Mouse (Mus musculus): ENCODE results near the gene Wdr70. TPM values are rescaled to one million over a fixed set of nuclear protein-coding genes. Genes with fewer than 3 reads are reported as not detected.

The Wdr70 gene
- total and polyA plus RNA-seq, 3 experiments = 21.9 to 37.1 (median 23.6) TPM

- Histone ChIP-seq H3K27me3 (replicated peaks) (no peaks in the 10 kb centered on the region), H3K27ac (ENCODE audit: insufficient read depth, low read depth) (no peak overlapping the region), H3K36me3 (replicated peaks in 1 of 2; ENCODE audit: control insufficient read depth in 1 of 2, insufficient read depth in 1 of 2, low read length in 1 of 2) (no peaks in the 10 kb centered on the region), H3K9ac (ENCODE audit: insufficient read depth, low read depth) (no peak overlapping the region), H3K9me3 (replicated peaks; ENCODE audit: low read length) (no peaks in the 10 kb centered on the region), H3K4me2 (ENCODE audit: insufficient read depth, low read depth, poor library complexity, severe bottlenecking) (no peak overlapping the region), H3K4me3 (replicated peaks in 1 of 3; ENCODE audit: low read depth in 2 of 3, low read length in 2 of 3, poor library complexity in 1 of 3) (no peak overlapping the region), H3K79me2 (replicated peaks; ENCODE audit: control insufficient read depth, extremely low read depth, insufficient read depth, poor library complexity, severe bottlenecking) (no peaks in the 10 kb centered on the region), H3K4me1 (ENCODE audit: control insufficient read depth in 1 of 2, insufficient read depth in 2 of 2) (peaks cover 23 to 25% of the 10 kb centered on the region in 2 experiments; a peak in 3 of 4 replicates)
- TF ChIP-seq USF1 (IDR thresholded peaks at IDR 0.05; ENCODE audit: low read depth, low read length) (no peak), IRF4 (IDR thresholded peaks at IDR 0.05; ENCODE audit: low read depth, low read length) (no peak), PAX5 (IDR thresholded peaks at IDR 0.05; ENCODE audit: low read length) (no peak), MYC (IDR thresholded peaks at IDR 0.05; ENCODE audit: low read depth, low read length) (no peak), EP300 (IDR thresholded peaks at IDR 0.05; ENCODE audit: low read length) (no peak), BHLHE40 (IDR thresholded peaks at IDR 0.05; ENCODE audit: low read depth, low read length) (no peak), NELFE (IDR thresholded peaks at IDR 0.05; ENCODE audit: low read depth, low read length) (no peak), SMC3 (IDR thresholded peaks at IDR 0.05; ENCODE audit: low read depth, low read length) (no peak)
- dilution Hi-C loops (cut with MboI; ENCODE audit: extremely low pct_ligation_motif_present, extremely low pct_unique_long_range_greater_than_20kb, low sequenced_read_pairs) (no loop called here), in situ Hi-C loops (cut with MboI; ENCODE audit: low pct_ligation_motif_present, low pct_unique_long_range_greater_than_20kb, low sequenced_read_pairs) (no loop called here)
- no peak for DNase-seq (ENCODE audit: extremely low read depth)
These were observed 236.1 kb downstream of the Wdr70 start for GRCm38 (mm10) chr15:7862890-7863289.

- no peak overlapping the region for H3K4me2 ChIP-seq (ENCODE audit: insufficient read depth, low read depth, poor library complexity, severe bottlenecking)
- no peak for DNase-seq (ENCODE audit: extremely low read depth)
- H3K4me3 ChIP-seq (replicated peaks in 1 of 3; ENCODE audit: low read depth in 2 of 3, low read length in 2 of 3, poor library complexity in 1 of 3) = no peak overlapping the region
- dilution Hi-C loops (cut with MboI; ENCODE audit: extremely low pct_ligation_motif_present, extremely low pct_unique_long_range_greater_than_20kb, low sequenced_read_pairs) = no loop called here
- H3K4me1 ChIP-seq (ENCODE audit: control insufficient read depth in 1 of 2, insufficient read depth in 2 of 2) = peaks cover 23 to 32% of the 10 kb centered on the region in 2 experiments
- H3K9ac ChIP-seq (ENCODE audit: insufficient read depth, low read depth) = no peak overlapping the region
- H3K9me3 ChIP-seq (replicated peaks; ENCODE audit: low read length) = no peaks in the 10 kb centered on the region
- TF ChIP-seq HCFC1 (IDR thresholded peaks at IDR 0.05; ENCODE audit: low read depth, low read length) (no peak), POLR2AphosphoS2 (IDR thresholded peaks at IDR 0.05; ENCODE audit: low read depth, low read length) (no peak), JUND (conservative IDR thresholded peaks at IDR 0.05; ENCODE audit: low read depth, low read length) (no peak), E2F4 (IDR thresholded peaks at IDR 0.05; ENCODE audit: insufficient replicate concordance, low read depth, low read length) (no peak), UBTF (IDR thresholded peaks at IDR 0.05; ENCODE audit: low read depth, low read length) (no peak), SMC3 (IDR thresholded peaks at IDR 0.05; ENCODE audit: low read depth, low read length) (no peak), RCOR1 (conservative IDR thresholded peaks at IDR 0.05; ENCODE audit: low read depth, low read length) (no peak)
- H3K27ac ChIP-seq (ENCODE audit: insufficient read depth, low read depth) = no peak overlapping the region
- H3K79me2 ChIP-seq (replicated peaks; ENCODE audit: control insufficient read depth, extremely low read depth, insufficient read depth, poor library complexity, severe bottlenecking) = no peaks in the 10 kb centered on the region
- no peaks in the 10 kb centered on the region for H3K27me3 ChIP-seq (replicated peaks)
- in situ Hi-C loops (cut with MboI; ENCODE audit: low pct_ligation_motif_present, low pct_unique_long_range_greater_than_20kb, low sequenced_read_pairs) = no loop called here
- H3K36me3 ChIP-seq (replicated peaks in 1 of 2; ENCODE audit: control insufficient read depth in 1 of 2, insufficient read depth in 1 of 2, low read length in 1 of 2) = no peaks in the 10 kb centered on the region
These were observed 240.2 kb downstream of the Wdr70 start for GRCm38 (mm10) chr15:7858841-7859240.

DNA sequence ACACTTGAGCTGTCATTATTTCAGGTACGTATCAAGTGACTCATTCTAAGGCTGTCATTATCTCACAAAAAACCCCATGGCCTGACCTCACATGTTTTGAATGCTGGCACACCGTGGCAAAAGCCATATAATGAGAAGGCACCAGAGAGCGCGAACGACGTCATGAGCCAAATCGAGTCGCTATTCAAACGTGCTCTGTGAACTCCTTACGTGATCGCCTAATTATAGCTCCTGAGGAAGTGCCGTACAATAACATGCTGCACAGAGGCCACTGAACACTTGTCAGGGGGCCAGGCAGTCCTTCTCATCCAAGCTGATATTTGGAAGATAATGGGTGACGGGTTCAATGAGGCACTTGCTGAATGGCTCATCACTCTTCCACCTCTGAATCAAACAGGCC lies 241.6 kb downstream of the Wdr70 start:
- in situ Hi-C loops (cut with MboI; ENCODE audit: low pct_ligation_motif_present, low pct_unique_long_range_greater_than_20kb, low sequenced_read_pairs) = no loop called here
- Histone ChIP-seq H3K9me3 (replicated peaks; ENCODE audit: low read length) (no peaks in the 10 kb centered on the region), H3K36me3 (replicated peaks in 1 of 2; ENCODE audit: control insufficient read depth in 1 of 2, insufficient read depth in 1 of 2, low read length in 1 of 2) (no peaks in the 10 kb centered on the region), H3K27me3 (replicated peaks) (no peaks in the 10 kb centered on the region), H3K27ac (ENCODE audit: insufficient read depth, low read depth) (no peak overlapping the region), H3K4me3 (replicated peaks in 1 of 3; ENCODE audit: low read depth in 2 of 3, low read length in 2 of 3, poor library complexity in 1 of 3) (no peak overlapping the region), H3K4me1 (ENCODE audit: control insufficient read depth in 1 of 2, insufficient read depth in 2 of 2) (peaks cover 18 to 22% of the 10 kb centered on the region in 2 experiments), H3K9ac (ENCODE audit: insufficient read depth, low read depth) (no peak overlapping the region), H3K79me2 (replicated peaks; ENCODE audit: control insufficient read depth, extremely low read depth, insufficient read depth, poor library complexity, severe bottlenecking) (no peaks in the 10 kb centered on the region), H3K4me2 (ENCODE audit: insufficient read depth, low read depth, poor library complexity, severe bottlenecking) (no peak overlapping the region)
- DNase-seq (ENCODE audit: extremely low read depth) = peak; percentile 59
- TF ChIP-seq POLR2A (IDR thresholded peaks at IDR 0.05; ENCODE audit: low read depth, low read length) (no peak), IRF4 (IDR thresholded peaks at IDR 0.05; ENCODE audit: low read depth, low read length) (peak; percentile 21; the same call in 1 of the 2 replicates), BHLHE40 (IDR thresholded peaks at IDR 0.05; ENCODE audit: low read depth, low read length) (peak; percentile 86), MEF2A (IDR thresholded peaks at IDR 0.05; ENCODE audit: borderline replicate concordance, low read depth, low read length) (peak; percentile 98), JUN (IDR thresholded peaks at IDR 0.05; ENCODE audit: insufficient read depth, low read depth, low read length) (peak; percentile 68), ETS1 (conservative IDR thresholded peaks at IDR 0.05; ENCODE audit: low read depth, low read length) (peak; percentile 88), MXI1 (IDR thresholded peaks at IDR 0.05; ENCODE audit: low read depth, low read length) (no peak)
- dilution Hi-C loops (cut with MboI; ENCODE audit: extremely low pct_ligation_motif_present, extremely low pct_unique_long_range_greater_than_20kb, low sequenced_read_pairs) = no loop called here
